Mouse (Mus musculus) brain, adult 10 weeks (tissue): ENCODE measurements around the gene Atp6ap1. TPM values are rescaled to one million over a fixed set of nuclear protein-coding genes. Genes with fewer than 3 reads are reported as not detected.

ENCODE experiments used
- polyA plus RNA-seq: library from polyadenylated mRNA; stranded (reverse); fragments of 350-450 nt; fragmentation: Illumina TruSeq; extraction: RNeasy Lipid Tissue Mini Kit (QIAGEN cat#74804); gene quantifications from one replicate; pipeline ENCODE4 v1.2.3, GENCODE M21; 2015; ENCODE audit warnings: low read depth, low replicate concordance

The Atp6ap1 gene
- polyA plus RNA-seq, result 458 TPM

GRCm38 (mm10) chrX:74296538-74297448, at the start of gene Atp6ap1:
Atp6ap1 (plus strand) TSS chrX:74297097.

GRCm38 (mm10) chrX:74249615-74250014, 47.3 kb upstream of the Atp6ap1 start, which contains the start of gene Flna:
Flna (minus strand) TSS chrX:74249820.

GRCm38 (mm10) chrX:74254153-74254887, 42.6 kb upstream of the Atp6ap1 start, which contains the start of gene Emd:
Emd (plus strand) TSS chrX:74254687.

GRCm38 (mm10) chrX:74270062-74270901, 26.6 kb upstream of the Atp6ap1 start, which contains the start of gene Rpl10:
Rpl10 (plus strand) TSS chrX:74270812.

GRCm38 (mm10) chrX:74281732-74282394, 15.0 kb upstream of the Atp6ap1 start, which contains the start of the genes Taz and Dnase1l1:
Taz (plus strand) TSS chrX:74281912.
Dnase1l1 (minus strand) TSS chrX:74282337.

GRCm38 (mm10) chrX:74304867-74305700, 8.2 kb downstream of the Atp6ap1 start, which contains the start of gene Gdi1:
Gdi1 (plus strand) TSS chrX:74304998.

GRCm38 (mm10) chrX:74312540-74313464, 15.9 kb downstream of the Atp6ap1 start, which contains the start of gene Fam50a:
Fam50a (plus strand) TSS chrX:74313033.

GRCm38 (mm10) chrX:74328725-74329161, 31.8 kb downstream of the Atp6ap1 start, which contains the start of gene Plxna3:
Plxna3 (plus strand) TSS chrX:74329066.

GRCm38 (mm10) chrX:74353467-74353770, 56.5 kb downstream of the Atp6ap1 start, which contains the start of gene Lage3:
Lage3 (minus strand) TSS chrX:74353618.

Other genes starting within 250 kb of the Atp6ap1 start
- gene Opn1mw, start 169.6 kb upstream of the Atp6ap1 start, polyA plus RNA-seq, result 1.2 TPM
- 40.9 TPM for gene Mecp2, start 161.7 kb upstream of the Atp6ap1 start, polyA plus RNA-seq
- not detected for gene Tex28, start 129.3 kb upstream of the Atp6ap1 start, polyA plus RNA-seq
- 0.24 TPM for gene Tktl1, start 119.8 kb upstream of the Atp6ap1 start, polyA plus RNA-seq
- gene Flna, start 47.3 kb upstream of the Atp6ap1 start, polyA plus RNA-seq, result 64.8 TPM
- gene Emd, start 42.4 kb upstream of the Atp6ap1 start, polyA plus RNA-seq, result 53.9 TPM
- 1,047 TPM for gene Rpl10, start 26.3 kb upstream of the Atp6ap1 start, polyA plus RNA-seq
- gene Taz, start 15.2 kb upstream of the Atp6ap1 start, polyA plus RNA-seq, result 66.8 TPM
- gene Dnase1l1, start 14.8 kb upstream of the Atp6ap1 start, polyA plus RNA-seq, result 3.4 TPM
- gene Gdi1, start 7.9 kb downstream of the Atp6ap1 start, polyA plus RNA-seq, result 590 TPM
- gene Fam50a, start 15.9 kb downstream of the Atp6ap1 start, polyA plus RNA-seq, result 37.3 TPM
- gene Plxna3, start 32.0 kb downstream of the Atp6ap1 start, polyA plus RNA-seq, result 19.6 TPM
- gene Lage3, start 56.5 kb downstream of the Atp6ap1 start, polyA plus RNA-seq, result 45.8 TPM
- gene Ubl4a, start 76.1 kb downstream of the Atp6ap1 start, polyA plus RNA-seq, result 90.0 TPM
- 3.8 TPM for gene Slc10a3, start 76.3 kb downstream of the Atp6ap1 start, polyA plus RNA-seq
- 23.7 TPM for gene Fam3a, start 96.2 kb downstream of the Atp6ap1 start, polyA plus RNA-seq
- gene Ikbkg, start 96.2 kb downstream of the Atp6ap1 start, polyA plus RNA-seq, result 24.7 TPM
- 36.5 TPM for gene G6pdx, start 132.1 kb downstream of the Atp6ap1 start, polyA plus RNA-seq
- not detected for gene Gm6880, start 184.3 kb downstream of the Atp6ap1 start, polyA plus RNA-seq